Mouse (Mus musculus) brain, embryonic 14.5 days (tissue): ENCODE data around the gene Ugcg. TPM values are rescaled to one million over a fixed set of nuclear protein-coding genes. Genes with fewer than 3 reads are reported as not detected.

Experiments
- DNase-seq: peaks from one replicate; pipeline ENCODE4 v3.0.0-alpha.2; 2011; ENCODE audit warnings: low read depth
- CTCF ChIP-seq: fragments of 200-500 bp; IDR thresholded peaks from 2 replicates; pipeline ENCODE4 v1.5.1; 2012; ENCODE audit warnings: inconsistent platforms, mild to moderate bottlenecking, moderate library complexity, borderline replicate concordance; ENCODE audit not compliant: insufficient read depth, insufficient read length; ENCODE audit errors: extremely low read depth
- POLR2A ChIP-seq: fragments of 200-500 bp; IDR thresholded peaks from 2 replicates; pipeline ENCODE4 v1.6.1; 2012; ENCODE audit warnings: mild to moderate bottlenecking, inconsistent platforms, borderline replicate concordance; ENCODE audit not compliant: poor library complexity, insufficient read depth, insufficient read length, severe bottlenecking; ENCODE audit errors: extremely low read depth
- polyA plus RNA-seq: library from polyadenylated mRNA; depleted of rRNA; stranded (reverse); fragments of >200 nt; gene quantifications from 2 replicates; pipeline ENCODE4 v1.2.3, GENCODE M21; 2012

Gene Ugcg
- polyA plus RNA-seq, 1 experiment = 68.7 TPM

DNA sequence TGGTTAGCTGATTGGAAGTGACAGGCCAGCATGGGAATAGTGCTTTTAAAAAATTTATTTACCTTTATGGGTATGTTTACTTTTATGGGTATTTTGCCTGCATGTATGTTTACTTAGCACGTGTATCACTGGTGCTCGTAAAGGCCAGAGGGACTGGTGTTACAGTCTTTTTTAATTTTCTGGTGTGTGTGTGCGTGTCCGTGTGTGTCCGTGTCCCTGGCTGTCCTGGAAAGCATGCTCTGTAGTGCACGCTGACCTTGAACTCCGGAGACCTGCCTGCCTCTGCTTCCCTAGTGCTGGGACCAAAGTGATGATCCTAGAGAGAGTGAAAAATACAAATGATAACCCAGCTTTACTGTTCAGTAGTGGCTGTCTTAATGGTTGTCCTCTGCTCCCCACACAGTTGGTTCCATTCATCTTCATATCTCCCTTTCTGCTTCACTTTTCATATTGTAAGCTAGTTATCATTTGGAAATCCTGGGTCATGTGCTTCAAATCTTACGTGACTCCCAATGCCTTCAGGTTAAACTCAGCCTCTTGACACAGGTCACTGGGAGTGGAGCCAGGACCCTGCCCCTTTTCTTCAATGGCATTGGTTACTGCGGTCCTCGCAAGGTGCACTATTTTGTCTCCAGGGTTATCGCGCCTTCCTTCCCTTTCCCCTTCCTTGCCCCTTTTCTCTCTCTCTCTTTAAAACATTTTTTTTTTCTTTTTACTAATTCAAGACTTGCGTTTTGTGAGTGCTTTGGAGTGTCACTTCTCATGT, 5.9 kb downstream of the Ugcg start:
- no peak for DNase-seq
- no peak for TF ChIP-seq CTCF
- TF ChIP-seq POLR2A = no peak

DNA sequence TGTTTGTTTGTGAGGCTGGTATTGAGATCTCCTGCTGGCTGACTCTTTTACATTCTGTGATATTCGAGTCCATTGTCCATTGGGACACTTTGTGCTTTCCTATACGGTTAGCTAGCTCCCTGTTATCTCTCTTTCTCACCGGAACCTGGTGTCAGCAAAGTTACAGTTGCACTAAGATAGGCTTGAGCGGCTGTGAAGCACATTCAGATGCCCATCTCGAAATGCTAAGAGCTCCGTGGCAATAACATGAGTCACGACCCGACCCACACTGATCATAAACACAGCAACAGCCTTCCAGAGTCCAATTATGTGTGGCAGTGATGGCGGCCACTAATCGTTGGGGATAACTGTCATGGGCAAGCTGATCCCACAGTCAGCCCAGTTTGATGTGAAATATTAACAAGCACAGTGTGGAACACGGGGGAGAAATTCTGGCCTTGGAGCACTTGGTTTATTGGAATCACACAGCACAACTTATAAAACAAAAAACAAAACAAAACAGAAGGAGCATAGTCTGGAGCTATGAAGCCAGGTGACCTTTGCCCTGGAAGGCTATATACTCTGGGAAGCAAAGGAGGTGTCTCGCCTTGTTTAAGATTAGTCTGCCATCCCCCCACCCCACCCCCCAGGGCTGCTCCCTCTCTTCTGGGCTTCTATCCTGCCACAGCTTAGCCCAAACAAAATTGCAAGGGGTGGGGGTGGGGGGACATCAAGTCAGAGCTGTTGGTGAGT, 7.5 kb downstream of the Ugcg start:
- TF ChIP-seq POLR2A = no peak
- no peak for TF ChIP-seq CTCF
- no peak for DNase-seq

- no peak for DNase-seq
- no peak for TF ChIP-seq CTCF
- TF ChIP-seq POLR2A = no peak
Observed at GRCm38 (mm10) chr4:59197078-59197424, 8.0 kb downstream of the Ugcg start.

DNA sequence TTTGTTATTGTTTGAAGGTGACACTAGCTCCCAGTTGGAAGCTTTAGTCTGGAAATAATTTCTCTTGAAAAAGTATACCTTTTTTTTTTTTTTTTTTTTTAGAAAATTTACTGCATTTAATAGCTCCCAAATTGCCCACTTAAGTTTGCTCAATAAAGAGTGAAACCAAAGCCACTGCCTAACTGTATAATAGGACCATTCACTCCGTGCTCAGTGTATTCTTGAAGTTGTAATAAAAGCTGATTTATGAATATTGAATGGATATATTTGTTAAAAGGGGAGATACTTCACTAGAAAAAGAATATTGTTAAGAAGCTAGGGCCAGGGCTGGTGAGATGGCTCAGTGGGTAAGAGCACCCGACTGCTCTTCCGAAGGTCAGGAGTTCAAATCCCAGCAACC, 8.4 kb downstream of the Ugcg start:
- no peak for DNase-seq
- TF ChIP-seq CTCF (no peak), POLR2A (no peak)

- TF ChIP-seq POLR2A = no peak
- TF ChIP-seq CTCF = no peak
- DNase-seq = peak; percentile 73
Observed at GRCm38 (mm10) chr4:59199341-59199740, 10.3 kb downstream of the Ugcg start.

DNA sequence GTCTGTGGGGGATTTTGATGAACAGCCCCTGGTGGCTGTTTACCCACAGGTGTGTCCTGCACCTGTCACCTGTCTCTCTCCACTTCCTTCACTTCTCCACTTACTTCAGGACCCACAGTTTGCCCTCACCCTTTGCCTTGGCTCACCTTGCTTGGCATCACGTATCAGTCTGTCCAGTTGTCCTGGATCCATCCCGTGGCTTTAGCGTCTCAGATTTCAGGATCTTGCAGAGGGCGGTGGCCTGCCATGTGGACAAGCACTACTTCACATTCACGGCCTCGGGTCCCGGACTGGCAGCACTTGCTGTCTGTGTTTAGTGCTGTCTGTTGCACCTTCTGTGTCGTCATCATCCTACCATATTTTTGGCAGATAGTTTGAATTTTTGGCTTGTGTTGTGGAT, 10.7 kb downstream of the Ugcg start:
- no peak for DNase-seq
- TF ChIP-seq CTCF = no peak
- no peak for TF ChIP-seq POLR2A

GRCm38 (mm10) chr4:59200636-59201035, 11.6 kb downstream of the Ugcg start:
- TF ChIP-seq CTCF (no peak), POLR2A (no peak)
- no peak for DNase-seq

GRCm38 (mm10) chr4:59204616-59205015, 15.6 kb downstream of the Ugcg start:
- TF ChIP-seq CTCF (no peak), POLR2A (no peak)

DNA sequence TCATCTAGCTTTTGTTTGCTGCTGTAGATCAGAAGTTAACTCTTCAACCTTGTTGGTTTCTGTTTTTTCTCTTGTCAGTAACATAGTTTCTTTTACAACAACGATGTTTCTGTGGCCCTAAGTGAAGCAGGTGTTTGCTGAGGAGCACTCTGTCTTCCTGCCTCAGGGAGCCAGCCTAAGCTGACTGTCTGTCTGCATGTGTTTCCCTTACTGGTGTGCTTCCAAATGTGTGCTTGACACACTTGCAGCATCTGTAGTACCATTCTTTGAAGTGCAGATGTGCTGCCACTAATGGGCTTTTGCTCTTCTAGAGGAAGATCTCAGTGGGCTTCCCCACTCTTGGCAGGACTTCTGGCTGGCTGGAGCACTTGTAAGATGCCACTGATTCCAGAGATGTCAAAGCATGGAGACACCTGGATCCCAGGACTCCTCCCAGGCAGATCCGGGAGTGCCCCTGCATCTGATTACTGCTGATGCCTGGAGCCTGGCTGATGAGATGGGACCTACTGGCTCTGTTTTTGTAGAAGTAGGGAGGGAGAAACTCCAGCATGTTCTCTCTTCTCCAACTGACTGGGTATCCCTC, 16.8 kb downstream of the Ugcg start:
- TF ChIP-seq POLR2A (no peak), CTCF (no peak)
- no peak for DNase-seq

More at GRCm38 (mm10) chr4:59204616-59205015, 15.6 kb downstream of the Ugcg start:
- no peak for DNase-seq

- TF ChIP-seq POLR2A (no peak), CTCF (no peak)
- DNase-seq = no peak
Observed at GRCm38 (mm10) chr4:59206600-59206999, 17.5 kb downstream of the Ugcg start.

GRCm38 (mm10) chr4:59208607-59209006, 19.6 kb downstream of the Ugcg start:
- TF ChIP-seq CTCF (no peak), POLR2A (no peak)
- no peak for DNase-seq

DNA sequence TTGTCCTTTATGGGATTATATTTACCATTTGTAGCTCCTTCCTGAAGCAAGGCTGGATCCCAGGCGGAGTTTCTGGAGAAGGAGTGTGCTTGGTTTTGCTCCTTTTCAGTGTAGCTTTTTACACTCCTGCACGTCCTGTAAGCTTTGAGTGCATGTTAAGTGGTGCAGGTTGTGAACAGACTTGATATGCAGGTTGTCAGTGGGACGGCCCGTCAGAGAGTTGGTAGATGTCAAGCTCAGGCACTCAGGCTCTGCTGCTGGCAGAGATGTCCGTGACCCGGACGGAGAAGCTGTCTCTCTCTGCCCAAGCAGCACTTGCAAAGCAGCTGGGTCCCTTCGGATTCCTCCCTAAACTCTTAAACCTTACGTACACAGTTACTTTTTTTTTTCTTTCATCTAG, 22.1 kb downstream of the Ugcg start:
- TF ChIP-seq CTCF (no peak), POLR2A (no peak)
- DNase-seq = no peak

DNA sequence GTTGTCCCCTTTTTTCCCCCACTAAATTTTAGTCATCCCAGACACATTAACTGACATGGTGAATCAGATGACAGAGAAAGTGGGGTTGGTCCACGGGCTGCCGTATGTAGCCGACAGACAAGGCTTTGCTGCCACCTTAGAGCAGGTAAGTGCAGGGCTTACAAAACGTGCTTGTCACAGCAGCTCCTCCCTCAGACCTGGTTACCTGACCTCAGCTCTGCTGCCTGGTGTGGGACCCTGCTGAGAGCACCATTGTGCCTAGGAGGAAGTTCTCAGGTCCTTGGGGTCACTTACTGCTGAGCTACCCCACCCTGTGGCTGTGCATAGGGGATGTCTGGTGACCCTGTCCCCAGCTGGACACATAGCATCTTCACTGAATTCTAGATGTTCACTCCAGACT, 24.8 kb downstream of the Ugcg start:
- TF ChIP-seq POLR2A = no peak
- TF ChIP-seq CTCF = no peak
- DNase-seq = no peak
